Mouse (Mus musculus) lung, embryonic 15.5 days (tissue): Measurements from ENCODE around the gene Fam92b. TPM values are rescaled to one million over a fixed set of nuclear protein-coding genes. Genes with fewer than 3 reads are reported as not detected.
A peak's percentile ranks its signal among the peaks of the same experiment; 100 is the strongest.

Experiments
- ATAC-seq: fragments of 200-750 bp; cut with Nextera tagmentation; 2 replicates; pipeline ENCODE4 v1.8.0; 2017; ENCODE audit warnings: moderate number of reproducible peaks, borderline replicate concordance; ENCODE audit not compliant: low FRiP score, low TSS enrichment; ENCODE audit errors: extremely low read depth
- H3K27ac ChIP-seq: fragments of 300-500 bp; sonication (generic); 2 replicates; pipeline ENCODE4 v1.5.1; 2015; ENCODE audit warnings: moderate library complexity, mild to moderate bottlenecking, inconsistent platforms
- H3K27me3 ChIP-seq: fragments of 300-500 bp; sonication (generic); 2 replicates; pipeline ENCODE4 v1.6.1; 2015; ENCODE audit warnings: inconsistent platforms
- H3K36me3 ChIP-seq: fragments of 300-500 bp; sonication (generic); 2 replicates; pipeline ENCODE4 v1.6.1; 2015; ENCODE audit warnings: inconsistent platforms
- H3K4me1 ChIP-seq: fragments of 300-500 bp; sonication (generic); 2 replicates; pipeline ENCODE4 v1.6.1; 2015; ENCODE audit warnings: inconsistent platforms
- H3K4me2 ChIP-seq: fragments of 300-500 bp; sonication (generic); 2 replicates; pipeline ENCODE4 v1.6.1; 2015; ENCODE audit warnings: inconsistent platforms, mild to moderate bottlenecking, moderate library complexity
- H3K4me3 ChIP-seq: fragments of 300-500 bp; sonication (generic); 2 replicates; pipeline ENCODE4 v1.5.1; 2015; ENCODE audit warnings: mild to moderate bottlenecking, inconsistent platforms
- H3K9ac ChIP-seq: fragments of 300-500 bp; sonication (generic); 2 replicates; pipeline ENCODE4 v1.6.1; 2015; ENCODE audit warnings: inconsistent platforms
- H3K9me3 ChIP-seq: fragments of 300-500 bp; sonication (generic); 2 replicates; pipeline ENCODE4 v1.6.1; 2016; ENCODE audit warnings: inconsistent platforms
- WGBS: fragments of 180-500 bp; shearing (Covaris S2); methylation state at CpG from one replicate; pipeline ENCODE4 v1.1.7; 2015; 5-methylcytosine and 5-hydroxymethylcytosine counted together
- polyA plus RNA-seq: library from polyadenylated mRNA; unstranded; fragments of >200 nt; fragmentation: Nextera tagmentation; extraction: Ambion mirVana; gene quantifications from 2 replicates; pipeline ENCODE4 v1.2.1, GENCODE M21; 2015

Fam92b gene
- polyA plus RNA-seq, 1 experiment from 2014 or later, result 1.4 TPM

- WGBS, result 37% methylated on average over 8 of the region's 8 CpGs
- Histone ChIP-seq H3K9ac (no peak overlapping the region), H3K27me3 (no peaks in the 10 kb centered on the region), H3K27ac (no peak overlapping the region; the same call in 1 of the 2 replicates), H3K9me3 (no peaks in the 10 kb centered on the region), H3K4me2 (no peak overlapping the region), H3K4me3 (no peak overlapping the region), H3K4me1 (peaks cover 69% of the 10 kb centered on the region), H3K36me3 (no peaks in the 10 kb centered on the region)
- ATAC-seq, result no peak
Measured at GRCm38 (mm10) chr8:120186454-120186853, 9.2 kb upstream of the Fam92b start.

DNA sequence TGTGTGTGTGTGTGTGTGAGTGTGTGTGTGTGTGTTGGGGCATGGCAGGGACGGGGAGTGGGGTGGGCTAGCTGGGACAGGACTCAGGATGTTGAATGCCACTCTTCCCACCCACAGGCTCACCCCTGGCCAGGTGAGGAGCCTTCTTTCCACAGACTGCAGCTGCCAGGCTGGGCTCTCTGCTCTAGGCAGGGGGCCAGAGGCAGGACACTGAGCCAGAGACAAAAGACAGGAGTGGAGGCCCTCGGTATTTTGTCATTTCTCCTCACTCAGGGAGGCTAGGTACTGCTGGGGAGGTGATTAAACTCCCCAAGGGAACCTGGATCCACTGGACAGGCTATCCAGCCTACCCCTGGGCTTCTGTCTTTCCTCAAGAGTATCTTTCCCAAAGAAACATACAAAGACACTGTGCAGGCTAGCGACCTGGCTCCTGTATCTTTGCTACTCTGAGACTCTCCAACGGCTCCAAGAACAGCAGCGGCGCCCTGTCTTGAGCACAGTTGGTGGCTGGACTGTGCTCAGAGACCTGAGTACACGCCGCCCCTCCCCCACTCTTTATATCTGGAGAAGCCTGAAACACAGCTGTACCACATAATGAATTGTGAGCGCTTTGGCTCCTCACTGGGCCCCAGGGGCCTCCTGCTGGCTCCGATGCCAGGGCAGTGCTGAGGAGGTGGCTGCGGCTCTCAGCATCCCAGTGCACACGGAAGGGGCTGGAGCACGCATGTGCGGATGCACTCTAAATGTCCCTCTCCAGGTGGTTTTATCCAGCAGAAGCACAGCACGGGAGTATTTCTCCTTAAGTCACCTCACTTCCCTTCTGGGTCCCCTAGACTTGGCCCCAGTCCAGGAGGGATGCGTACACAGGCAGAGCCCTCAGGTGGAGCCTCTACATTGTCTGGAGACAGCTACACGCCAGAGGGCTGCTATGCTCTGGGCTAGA, 7.9 kb upstream of the Fam92b start:
- peak; percentile 24; the same call in 1 of the 2 replicates for ATAC-seq
- WGBS, result 17% methylated on average over 17 of the region's 17 CpGs

GRCm38 (mm10) chr8:120184366-120184765, 7.1 kb upstream of the Fam92b start:
- Histone ChIP-seq H3K27me3 (no peaks in the 10 kb centered on the region), H3K4me1 (peaks cover 61% of the 10 kb centered on the region), H3K4me3 (no peak overlapping the region), H3K27ac (peak overlapping the region; percentile 80; the same call in 1 of the 2 replicates), H3K4me2 (peak overlapping the region; percentile 18; the same call in 1 of the 2 replicates), H3K36me3 (no peaks in the 10 kb centered on the region), H3K9me3 (no peaks in the 10 kb centered on the region), H3K9ac (no peak overlapping the region)
- 14% methylated on average over 9 of the region's 9 CpGs for WGBS
- 0 out of 2 replicates have a peak, but pooled peaks have one; percentile 25 for ATAC-seq

More for the DNA sequence above, 7.9 kb upstream of the Fam92b start:
- Histone ChIP-seq H3K4me2 (peak overlapping the region; percentile 25), H3K36me3 (no peaks in the 10 kb centered on the region), H3K27me3 (no peaks in the 10 kb centered on the region), H3K4me1 (peaks cover 66% of the 10 kb centered on the region), H3K9ac (0 out of 2 replicates have a peak overlapping the region, but pooled peaks have one; percentile 9), H3K9me3 (no peaks in the 10 kb centered on the region), H3K4me3 (no peak overlapping the region), H3K27ac (peak overlapping the region; percentile 80)

DNA sequence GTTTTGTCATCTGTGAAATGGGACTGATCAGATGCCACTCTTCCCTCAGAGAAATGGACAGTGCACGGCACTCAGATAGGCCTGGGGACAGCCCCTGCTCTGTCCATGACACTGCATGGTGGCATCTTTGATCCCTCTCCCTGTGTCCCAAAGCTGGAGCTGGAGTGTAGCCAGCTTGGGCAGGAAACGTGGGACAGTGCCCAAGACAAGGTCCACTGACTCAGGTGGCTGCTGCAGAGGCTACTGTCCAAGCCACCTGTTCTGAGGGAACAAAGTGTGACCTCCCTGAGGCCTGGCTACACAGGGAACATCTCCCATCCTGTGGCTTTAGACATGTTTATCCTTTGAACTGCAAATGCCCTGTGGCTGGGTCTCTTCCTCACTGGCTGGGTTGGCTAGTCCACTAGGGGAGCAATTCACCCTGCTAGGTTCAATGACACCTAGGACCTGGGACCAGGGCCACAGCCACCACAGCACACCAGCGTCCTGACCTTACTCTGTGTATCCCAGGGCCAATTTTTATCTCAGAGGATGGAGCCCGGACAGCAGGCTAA, 4.7 kb upstream of the Fam92b start:
- Histone ChIP-seq H3K4me2 (no peak overlapping the region), H3K9ac (no peak overlapping the region), H3K4me1 (peaks cover 63% of the 10 kb centered on the region), H3K27me3 (peaks cover 10% of the 10 kb centered on the region; the same call in 1 of the 2 replicates), H3K4me3 (no peak overlapping the region), H3K36me3 (no peaks in the 10 kb centered on the region), H3K9me3 (no peaks in the 10 kb centered on the region), H3K27ac (no peak overlapping the region)
- 61% methylated on average over 4 of the region's 4 CpGs for WGBS
- no peak for ATAC-seq

DNA sequence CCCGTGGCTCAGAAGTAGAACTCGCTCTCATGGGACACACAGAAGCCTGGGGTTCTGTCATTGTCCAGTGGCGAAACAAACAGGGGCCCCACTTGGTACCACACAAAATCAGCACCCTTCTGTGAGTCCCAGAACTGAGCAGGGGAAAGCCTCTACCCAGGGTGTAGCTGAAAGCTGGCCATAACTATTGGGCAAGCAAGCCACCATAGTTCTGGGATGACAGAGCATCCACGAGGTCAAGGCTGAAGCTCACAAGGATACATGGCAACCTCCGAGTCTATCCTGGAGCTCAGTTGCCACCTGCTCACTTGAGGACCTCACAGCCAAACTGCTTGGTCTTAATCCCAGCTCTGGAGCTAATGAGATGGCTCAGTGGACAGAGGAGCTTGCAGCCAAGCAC, 4.0 kb upstream of the Fam92b start:
- Histone ChIP-seq H3K4me3 (no peak overlapping the region), H3K9ac (no peak overlapping the region), H3K4me2 (no peak overlapping the region), H3K4me1 (peaks cover 62% of the 10 kb centered on the region), H3K9me3 (no peaks in the 10 kb centered on the region), H3K36me3 (no peaks in the 10 kb centered on the region), H3K27ac (no peak overlapping the region), H3K27me3 (peaks cover 15% of the 10 kb centered on the region)
- 76% methylated on average over 5 of the region's 5 CpGs for WGBS
- no peak for ATAC-seq

DNA sequence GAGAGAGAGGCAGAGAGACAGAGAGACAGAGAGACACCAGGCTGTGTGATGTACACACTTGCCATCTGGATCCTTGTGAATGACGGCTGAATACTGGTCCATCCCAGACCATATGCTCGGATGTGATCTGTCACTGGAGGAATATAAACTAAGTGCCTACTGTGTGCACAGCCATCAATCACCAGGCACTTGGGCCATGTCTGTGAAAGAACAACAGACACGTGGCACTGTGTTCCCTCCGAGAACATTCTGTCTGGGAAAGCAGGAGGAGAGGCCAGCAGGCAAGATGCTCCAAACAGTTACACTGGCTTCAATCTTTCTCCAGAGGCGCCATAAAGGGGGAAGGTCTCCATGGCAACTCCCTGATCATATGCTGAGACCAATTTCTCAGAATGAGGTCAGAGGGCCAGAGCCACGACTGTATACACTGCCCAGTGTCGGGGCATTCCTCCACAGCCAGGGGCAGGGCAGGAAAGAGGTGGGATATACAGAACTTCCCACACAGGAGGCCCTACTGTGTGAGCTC, 3.2 kb upstream of the Fam92b start:
- H3K36me3 ChIP-seq, result no peaks in the 10 kb centered on the region
- WGBS, result 35% methylated on average over 7 of the region's 7 CpGs
- H3K4me1 ChIP-seq, result peaks cover 54% of the 10 kb centered on the region
- peaks cover 18% of the 10 kb centered on the region for H3K27me3 ChIP-seq
- H3K4me3 ChIP-seq, result no peak overlapping the region
- H3K4me2 ChIP-seq, result no peak overlapping the region
- H3K9me3 ChIP-seq, result no peaks in the 10 kb centered on the region
- H3K27ac ChIP-seq, result no peak overlapping the region
- no peak overlapping the region for H3K9ac ChIP-seq
- no peak for ATAC-seq

GRCm38 (mm10) chr8:120179027-120179431, 1.8 kb upstream of the Fam92b start:
- Histone ChIP-seq H3K9me3 (no peaks in the 10 kb centered on the region), H3K27me3 (peaks cover 27% of the 10 kb centered on the region), H3K4me3 (0 out of 2 replicates have a peak overlapping the region, but pooled peaks have one; percentile 24), H3K27ac (no peak overlapping the region), H3K9ac (no peak overlapping the region), H3K4me2 (peak overlapping the region; percentile 59), H3K36me3 (no peaks in the 10 kb centered on the region), H3K4me1 (peaks cover 40% of the 10 kb centered on the region)
- WGBS, result 0% methylated on average over 10 of the region's 10 CpGs
- ATAC-seq, result peak; percentile 44

GRCm38 (mm10) chr8:120178124-120178514, 853 bp upstream of the Fam92b start:
- Histone ChIP-seq H3K9me3 (no peaks in the 10 kb centered on the region), H3K36me3 (no peaks in the 10 kb centered on the region), H3K4me2 (peak overlapping the region; percentile 41; the same call in 1 of the 2 replicates), H3K27me3 (peaks cover 29% of the 10 kb centered on the region), H3K4me3 (no peak overlapping the region), H3K27ac (no peak overlapping the region), H3K9ac (no peak overlapping the region), H3K4me1 (peaks cover 38% of the 10 kb centered on the region)
- 12% methylated on average over 10 of the region's 10 CpGs for WGBS
- no peak for ATAC-seq

- Histone ChIP-seq H3K27ac (no peak overlapping the region), H3K4me3 (no peak overlapping the region), H3K9me3 (no peaks in the 10 kb centered on the region), H3K36me3 (no peaks in the 10 kb centered on the region), H3K9ac (no peak overlapping the region), H3K4me2 (no peak overlapping the region), H3K4me1 (peaks cover 38% of the 10 kb centered on the region), H3K27me3 (peaks cover 29% of the 10 kb centered on the region)
- ATAC-seq, result no peak
- WGBS, result 40% methylated on average over 4 of the region's 4 CpGs
Measured at GRCm38 (mm10) chr8:120176605-120177004, 661 bp downstream of the Fam92b start.

- Histone ChIP-seq H3K27me3 (peaks cover 29% of the 10 kb centered on the region), H3K4me1 (peaks cover 29% of the 10 kb centered on the region), H3K27ac (no peak overlapping the region), H3K9ac (no peak overlapping the region), H3K4me2 (no peak overlapping the region), H3K4me3 (no peak overlapping the region), H3K9me3 (no peaks in the 10 kb centered on the region), H3K36me3 (no peaks in the 10 kb centered on the region)
- WGBS, result 39% methylated on average over 18 of the region's 18 CpGs
- no peak for ATAC-seq
Measured at GRCm38 (mm10) chr8:120174606-120175005, 2.7 kb downstream of the Fam92b start.

DNA sequence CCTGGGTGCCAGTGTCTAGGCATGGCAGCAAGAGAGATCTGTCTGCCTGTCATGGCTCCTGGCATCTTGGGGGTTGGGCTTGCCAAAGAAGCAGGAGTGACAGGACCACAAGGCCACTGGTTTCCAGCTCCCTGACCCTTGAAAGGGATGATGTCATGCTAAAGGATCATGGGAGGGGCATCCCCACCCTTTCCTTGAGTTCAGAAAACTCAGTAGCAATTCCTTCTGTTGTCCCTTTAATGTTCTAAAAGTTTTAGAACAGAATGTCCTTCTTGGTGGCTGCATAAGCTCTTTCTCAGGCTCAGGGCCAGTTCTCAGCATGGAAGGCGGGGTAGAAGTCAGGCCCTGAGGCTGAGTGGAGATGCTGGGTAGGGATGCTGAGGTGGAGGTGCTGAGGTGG, 4.1 kb downstream of the Fam92b start:
- 78% methylated on average over 1 of the region's 1 CpGs for WGBS
- Histone ChIP-seq H3K36me3 (no peaks in the 10 kb centered on the region), H3K4me1 (peaks cover 18% of the 10 kb centered on the region), H3K27ac (no peak overlapping the region), H3K4me2 (no peak overlapping the region), H3K9me3 (no peaks in the 10 kb centered on the region), H3K27me3 (peaks cover 31% of the 10 kb centered on the region), H3K4me3 (no peak overlapping the region), H3K9ac (no peak overlapping the region)
- ATAC-seq, result no peak

DNA sequence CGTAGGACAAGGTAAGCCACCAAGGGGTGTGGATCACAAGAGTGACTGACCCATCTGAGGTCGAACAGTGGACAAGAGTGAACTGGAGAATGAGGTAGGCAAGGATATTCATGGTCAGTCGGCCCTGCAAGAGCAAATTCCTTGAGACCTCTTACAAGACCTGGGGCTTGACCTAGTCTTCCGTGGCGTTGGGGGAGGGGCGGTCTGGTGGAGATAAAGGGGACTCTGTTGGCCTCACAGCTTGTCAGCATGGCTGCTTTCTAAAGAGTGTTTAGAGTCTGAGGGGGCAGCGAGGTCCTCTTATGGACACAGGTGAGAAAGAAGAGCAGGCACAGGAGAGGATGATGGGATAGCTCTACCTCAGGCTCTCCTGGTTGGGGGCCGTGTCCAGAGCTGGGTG, 8.1 kb downstream of the Fam92b start:
- H3K9me3 ChIP-seq, result no peaks in the 10 kb centered on the region
- H3K4me3 ChIP-seq, result no peak overlapping the region
- no peaks in the 10 kb centered on the region for H3K36me3 ChIP-seq
- WGBS, result 36% methylated on average over 8 of the region's 8 CpGs
- H3K27ac ChIP-seq, result no peak overlapping the region
- no peak for ATAC-seq
- H3K4me1 ChIP-seq, result no peaks in the 10 kb centered on the region
- no peak overlapping the region for H3K9ac ChIP-seq
- no peak overlapping the region for H3K4me2 ChIP-seq
- H3K27me3 ChIP-seq, result peaks cover 14% of the 10 kb centered on the region
